Mouse (Mus musculus): ENCODE measurements around the gene Klre1.

Klre1 gene

GRCm38 (mm10) chr6:129577605-129578004, at the start of gene Klre1:
Gene Klre1 (plus strand): TSS chr6:129577905.
- no peak for DNase-seq (ENCODE audit: low spot score)

- no peak for DNase-seq (ENCODE audit: low spot score)
Measured at GRCm38 (mm10) chr6:129529605-129530004, 48.1 kb upstream of the Klre1 start.

- DNase-seq (ENCODE audit: low spot score): no peak
Measured at GRCm38 (mm10) chr6:129530261-129530660, 47.4 kb upstream of the Klre1 start.

- peak; percentile 40 for DNase-seq (ENCODE audit: low spot score)
Measured at GRCm38 (mm10) chr6:129532556-129532941, 45.2 kb upstream of the Klre1 start.

GRCm38 (mm10) chr6:129532942-129533860, 44.5 kb upstream of the Klre1 start, which contains the start of gene Gabarapl1:
Gene Gabarapl1 (plus strand): TSS chr6:129533160.
- peak; percentile 63 for DNase-seq (ENCODE audit: low spot score)

GRCm38 (mm10) chr6:129534057-129534456, 43.6 kb upstream of the Klre1 start:
- no peak for DNase-seq (ENCODE audit: low spot score)

GRCm38 (mm10) chr6:129534627-129535190, 43.0 kb upstream of the Klre1 start:
- DNase-seq (ENCODE audit: low spot score): no peak

- no peak for DNase-seq (ENCODE audit: low spot score)
Measured at GRCm38 (mm10) chr6:129535723-129536122, 42.0 kb upstream of the Klre1 start.

- no peak for DNase-seq (ENCODE audit: low spot score)
Measured at GRCm38 (mm10) chr6:129538555-129538954, 39.1 kb upstream of the Klre1 start.

- no peak for DNase-seq (ENCODE audit: low spot score)
Measured at GRCm38 (mm10) chr6:129541931-129542330, 35.8 kb upstream of the Klre1 start.

GRCm38 (mm10) chr6:129542540-129542939, 35.2 kb upstream of the Klre1 start:
- no peak for DNase-seq (ENCODE audit: low spot score)

GRCm38 (mm10) chr6:129543709-129544606, 33.7 kb upstream of the Klre1 start:
- DNase-seq (ENCODE audit: low spot score): peak; percentile 72

GRCm38 (mm10) chr6:129547277-129547676, 30.4 kb upstream of the Klre1 start:
- DNase-seq (ENCODE audit: low spot score): no peak

GRCm38 (mm10) chr6:129548009-129548408, 29.7 kb upstream of the Klre1 start:
- DNase-seq (ENCODE audit: low spot score): no peak

- DNase-seq (ENCODE audit: low spot score): no peak
Measured at GRCm38 (mm10) chr6:129557298-129558023, 20.2 kb upstream of the Klre1 start.

- DNase-seq (ENCODE audit: low spot score): no peak
Measured at GRCm38 (mm10) chr6:129558946-129559640, 18.6 kb upstream of the Klre1 start.

GRCm38 (mm10) chr6:129559641-129560027, 18.1 kb upstream of the Klre1 start:
- no peak for DNase-seq (ENCODE audit: low spot score)

- no peak for DNase-seq (ENCODE audit: low spot score)
Measured at GRCm38 (mm10) chr6:129565257-129565656, 12.4 kb upstream of the Klre1 start.

GRCm38 (mm10) chr6:129575315-129575714, 2.4 kb upstream of the Klre1 start:
- DNase-seq (ENCODE audit: low spot score): no peak

- DNase-seq (ENCODE audit: low spot score): no peak
Measured at GRCm38 (mm10) chr6:129581274-129581673, 3.6 kb downstream of the Klre1 start.

- no peak for DNase-seq (ENCODE audit: low spot score)
Measured at GRCm38 (mm10) chr6:129581896-129582295, 4.2 kb downstream of the Klre1 start.
